Mouse (Mus musculus) myocyte (in vitro differentiated cells): ENCODE measurements around the gene Smim20. TPM values are rescaled to one million over a fixed set of nuclear protein-coding genes. Genes with fewer than 3 reads are reported as not detected.

Experiments used
- H3K27me3 ChIP-seq: one replicate; pipeline ENCODE4 v1.6.1; 2011; ENCODE audit not compliant: control insufficient read depth, insufficient read depth, insufficient read length
- H3K36me3 ChIP-seq: one replicate; pipeline ENCODE4 v1.6.1; 2011; ENCODE audit not compliant: control insufficient read depth, insufficient read depth
- H3K4me2 ChIP-seq: one replicate; pipeline ENCODE4 v1.6.1; 2011; ENCODE audit warnings: low read depth, control low read depth
- H3K4me3 ChIP-seq: one replicate; pipeline ENCODE4 v1.5.1; 2011; ENCODE audit warnings: mild to moderate bottlenecking, control low read depth, moderate library complexity
- H3K79me2 ChIP-seq: one replicate; pipeline ENCODE4 v1.6.1; 2011; ENCODE audit not compliant: control insufficient read depth, insufficient read depth
- H3ac ChIP-seq: one replicate; pipeline ENCODE4 v1.6.1; 2011; ENCODE audit not compliant: control insufficient read depth, insufficient read length
- CEBPB ChIP-seq: IDR thresholded peaks from 2 replicates; pipeline ENCODE4 v1.6.1; 2011; ENCODE audit warnings: mild to moderate bottlenecking, moderate library complexity; ENCODE audit not compliant: poor library complexity, insufficient read depth, severe bottlenecking
- E2F4 ChIP-seq: IDR thresholded peaks from one replicate; pipeline ENCODE4 v1.6.1; 2011; ENCODE audit warnings: mild to moderate bottlenecking, control low read depth, moderate library complexity; ENCODE audit not compliant: insufficient read depth
- MAX ChIP-seq: IDR thresholded peaks from one replicate; pipeline ENCODE4 v1.6.1; 2011; ENCODE audit warnings: low read depth, mild to moderate bottlenecking, control low read depth
- MYOD1 ChIP-seq, 3 experiments: IDR thresholded peaks; one replicate each; pipeline ENCODE4 v1.6.1; 2011; ENCODE audit warnings: control low read depth in 2 of 3, low read depth in 2 of 3, mild to moderate bottlenecking in 2 of 3, moderate library complexity in 1 of 3; ENCODE audit not compliant: insufficient read length in 2 of 3, control insufficient read depth in 1 of 3
- MYOG ChIP-seq, 3 experiments: IDR thresholded peaks; one replicate each; pipeline ENCODE4 v1.6.1; 2011; ENCODE audit warnings: control low read depth in 2 of 3, low read depth in 2 of 3, mild to moderate bottlenecking in 2 of 3; ENCODE audit not compliant: insufficient read length in 2 of 3, control insufficient read depth in 1 of 3, insufficient read depth in 1 of 3
- POLR2A ChIP-seq: IDR thresholded peaks from one replicate; pipeline ENCODE4 v1.6.1; 2011; ENCODE audit warnings: low read depth, mild to moderate bottlenecking, control low read depth, moderate library complexity; ENCODE audit not compliant: insufficient read length
- POLR2AphosphoS2 ChIP-seq: IDR thresholded peaks from one replicate; pipeline ENCODE4 v1.6.1; 2011; ENCODE audit warnings: low read depth, control low read depth; ENCODE audit not compliant: insufficient read length
- REST ChIP-seq: IDR thresholded peaks from one replicate; pipeline ENCODE4 v1.6.1; 2011; ENCODE audit warnings: mild to moderate bottlenecking, control low read depth, moderate library complexity; ENCODE audit not compliant: insufficient read depth, insufficient read length
- SRF ChIP-seq: IDR thresholded peaks from one replicate; pipeline ENCODE4 v1.6.1; 2011; ENCODE audit warnings: low read depth; ENCODE audit not compliant: control insufficient read depth, insufficient read length
- TCF12 ChIP-seq: IDR thresholded peaks from one replicate; pipeline ENCODE4 v1.6.1; 2011; ENCODE audit warnings: mild to moderate bottlenecking, control low read depth; ENCODE audit not compliant: poor library complexity, insufficient read depth, severe bottlenecking
- TCF3 ChIP-seq: IDR thresholded peaks from one replicate; pipeline ENCODE4 v1.6.1; 2011; ENCODE audit warnings: low read depth, control low read depth; ENCODE audit not compliant: insufficient read length
- USF1 ChIP-seq: IDR thresholded peaks from one replicate; pipeline ENCODE4 v1.6.1; 2011; ENCODE audit warnings: low read depth, mild to moderate bottlenecking, control low read depth, moderate library complexity
- polyA plus RNA-seq: library from polyadenylated mRNA; unstranded; fragments of >200 nt; fragmentation: generic; extraction: Trizol; gene quantifications from one replicate; pipeline ENCODE4 v1.2.1, GENCODE M21; 2012; ENCODE audit warnings: missing spikeins

Gene Smim20
- polyA plus RNA-seq, 1 experiment: 78.0 TPM

DNA sequence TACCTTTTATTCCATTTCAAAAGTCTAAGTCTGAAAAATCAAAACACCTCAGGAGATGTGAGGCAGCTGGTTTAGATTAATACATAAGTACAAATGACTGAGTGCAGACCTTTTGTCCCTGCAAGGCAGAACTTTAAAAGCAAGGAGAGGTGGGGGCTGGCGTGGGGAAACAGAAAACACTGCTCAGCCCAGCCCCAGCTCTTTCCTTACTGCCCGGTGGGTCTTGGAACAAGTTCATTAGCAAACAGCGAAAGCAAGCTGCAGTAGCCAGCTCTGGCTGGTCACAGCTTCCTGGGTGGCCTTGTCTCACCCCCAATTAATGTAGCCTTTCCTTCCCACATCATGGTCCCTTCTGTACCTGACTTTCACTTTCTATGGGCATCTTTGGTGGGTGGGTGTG is 53.4 kb downstream of the Smim20 start:
- TF ChIP-seq REST (no peak), TCF3 (no peak), MAX (no peak)
- Histone ChIP-seq H3K27me3 (peaks cover 46% of the 10 kb centered on the region), H3K36me3 (no peaks in the 10 kb centered on the region), H3ac (no peak overlapping the region), H3K79me2 (no peaks in the 10 kb centered on the region), H3K4me3 (no peak overlapping the region), H3K4me2 (no peak overlapping the region)

DNA sequence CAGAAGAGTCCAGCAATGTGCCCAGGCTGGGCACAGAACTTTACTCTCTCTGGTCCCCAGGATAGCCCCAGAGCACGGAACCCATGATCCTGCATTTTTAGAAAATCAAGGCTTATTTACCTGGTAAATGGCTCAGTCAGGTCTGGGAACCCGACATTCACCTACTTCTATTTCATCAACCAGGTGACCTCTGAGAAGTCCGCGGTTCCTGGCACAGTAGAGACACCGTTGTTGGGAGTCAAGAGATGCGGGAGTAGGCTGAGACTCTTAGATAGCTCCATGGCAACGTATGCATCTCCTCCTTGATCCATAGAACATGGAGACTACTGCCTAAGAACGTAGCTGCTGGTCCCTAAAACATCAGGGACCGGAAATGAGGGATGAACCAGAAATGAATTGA is 55.0 kb downstream of the Smim20 start:
- no peaks in the 10 kb centered on the region for H3K36me3 ChIP-seq
- no peak overlapping the region for H3ac ChIP-seq
- peaks cover 46% of the 10 kb centered on the region for H3K27me3 ChIP-seq
- no peak overlapping the region for H3K4me3 ChIP-seq
- H3K4me2 ChIP-seq: no peak overlapping the region
- TF ChIP-seq MYOD1 (IDR thresholded peaks at IDR 0.05; ENCODE audit: control insufficient read depth in 1 of 3, insufficient read length in 2 of 3, low read depth in 2 of 3) (no peak), SRF (no peak), POLR2AphosphoS2 (no peak), TCF3 (no peak), E2F4 (no peak), CEBPB (no peak), REST (no peak), USF1 (no peak), MYOG (IDR thresholded peaks at IDR 0.05; ENCODE audit: control insufficient read depth in 1 of 3, insufficient read depth in 1 of 3, insufficient read length in 2 of 3, low read depth in 2 of 3) (no peak), POLR2A (no peak), TCF12 (no peak), MAX (no peak)
- H3K79me2 ChIP-seq: no peaks in the 10 kb centered on the region

GRCm38 (mm10) chr5:53322471-53322870 is 55.6 kb downstream of the Smim20 start:
- Histone ChIP-seq H3K79me2 (no peaks in the 10 kb centered on the region), H3ac (no peak overlapping the region), H3K27me3 (peaks cover 46% of the 10 kb centered on the region), H3K36me3 (no peaks in the 10 kb centered on the region), H3K4me3 (no peak overlapping the region), H3K4me2 (no peak overlapping the region)
- no peak for TF ChIP-seq E2F4
- no peak for TF ChIP-seq TCF12
- TF ChIP-seq TCF3: no peak
- no peak for TF ChIP-seq POLR2A
- TF ChIP-seq MYOG (IDR thresholded peaks at IDR 0.05; ENCODE audit: control insufficient read depth in 1 of 3, insufficient read depth in 1 of 3, insufficient read length in 2 of 3, low read depth in 2 of 3): no peak

DNA sequence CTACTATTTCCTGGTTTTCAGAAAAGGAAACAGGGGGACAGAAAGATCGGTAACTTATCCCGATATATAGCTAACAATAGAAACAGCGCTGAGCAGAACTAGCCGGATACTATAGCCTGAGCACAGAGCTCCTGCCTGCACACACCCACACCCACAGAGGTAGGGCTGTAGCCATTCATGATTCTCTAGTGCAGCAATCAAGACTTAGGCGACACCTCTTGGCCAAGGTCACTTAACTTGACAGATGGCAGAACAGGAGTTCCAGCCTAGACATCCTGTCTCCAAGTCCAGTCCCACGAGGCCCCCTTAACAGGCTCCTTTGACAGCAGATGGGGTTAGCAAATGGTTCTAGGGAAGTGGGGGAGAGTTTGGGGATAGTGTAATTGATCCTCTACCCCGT is 56.2 kb downstream of the Smim20 start:
- Histone ChIP-seq H3K4me2 (no peak overlapping the region), H3K36me3 (no peaks in the 10 kb centered on the region), H3K4me3 (no peak overlapping the region), H3ac (no peak overlapping the region), H3K27me3 (peaks cover 46% of the 10 kb centered on the region), H3K79me2 (no peaks in the 10 kb centered on the region)
- TF ChIP-seq TCF3: no peak
- TF ChIP-seq USF1: no peak
- no peak for TF ChIP-seq REST
- no peak for TF ChIP-seq MYOD1 (IDR thresholded peaks at IDR 0.05; ENCODE audit: control insufficient read depth in 1 of 3, insufficient read length in 2 of 3, low read depth in 2 of 3)
- TF ChIP-seq TCF12: no peak
- no peak for TF ChIP-seq SRF
- no peak for TF ChIP-seq CEBPB
- no peak for TF ChIP-seq MAX
- no peak for TF ChIP-seq POLR2AphosphoS2
- TF ChIP-seq POLR2A: no peak
- no peak for TF ChIP-seq E2F4
- no peak for TF ChIP-seq MYOG (IDR thresholded peaks at IDR 0.05; ENCODE audit: control insufficient read depth in 1 of 3, insufficient read depth in 1 of 3, insufficient read length in 2 of 3, low read depth in 2 of 3)

DNA sequence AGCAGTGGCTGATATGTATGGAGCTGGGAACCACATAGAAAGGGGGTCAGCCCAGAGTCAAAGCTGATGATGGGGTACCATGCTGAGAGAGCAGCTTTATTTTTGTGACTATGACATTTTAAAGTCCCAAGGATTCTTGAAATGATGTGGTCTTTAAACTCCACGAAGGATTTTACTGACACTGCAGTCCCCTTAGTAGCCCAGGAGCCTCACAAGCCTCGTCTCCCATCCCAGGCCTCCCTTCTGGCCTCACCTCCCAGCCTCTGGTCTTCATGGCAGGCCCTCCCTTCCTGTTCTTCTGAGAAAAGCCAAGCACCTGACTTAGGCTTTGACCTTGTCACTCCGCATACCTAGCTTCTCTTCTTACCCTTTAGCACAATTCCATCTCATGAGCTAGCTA is 57.4 kb downstream of the Smim20 start:
- Histone ChIP-seq H3ac (no peak overlapping the region), H3K27me3 (peaks cover 52% of the 10 kb centered on the region), H3K79me2 (no peaks in the 10 kb centered on the region), H3K36me3 (no peaks in the 10 kb centered on the region), H3K4me3 (no peak overlapping the region), H3K4me2 (no peak overlapping the region)
- no peak for TF ChIP-seq E2F4

DNA sequence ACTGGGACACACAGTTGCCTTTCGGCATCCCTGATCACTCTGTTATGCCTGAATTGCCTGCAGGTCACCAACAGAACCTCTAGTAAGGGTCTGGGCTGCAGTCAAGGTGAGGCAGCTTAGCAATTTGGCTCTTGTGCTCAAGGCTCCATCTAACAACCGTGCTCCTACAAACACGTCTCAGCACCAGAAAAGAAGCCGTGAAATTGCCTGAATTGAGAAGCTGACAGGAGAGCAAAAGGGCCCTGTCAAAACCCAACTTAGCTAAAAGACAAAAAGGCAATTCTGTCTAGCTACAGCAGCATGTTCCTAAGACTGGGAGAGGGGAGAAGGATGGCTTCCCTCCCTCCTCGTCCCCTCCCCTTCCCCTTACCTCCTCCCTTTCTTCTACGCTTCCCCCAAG is 57.9 kb downstream of the Smim20 start:
- peaks cover 57% of the 10 kb centered on the region for H3K27me3 ChIP-seq
- no peak overlapping the region for H3K4me2 ChIP-seq
- no peaks in the 10 kb centered on the region for H3K79me2 ChIP-seq
- H3K36me3 ChIP-seq: no peaks in the 10 kb centered on the region
- H3ac ChIP-seq: no peak overlapping the region
- no peak for TF ChIP-seq SRF
- no peak for TF ChIP-seq POLR2AphosphoS2
- no peak for TF ChIP-seq TCF3
- TF ChIP-seq TCF12: no peak
- TF ChIP-seq MAX: no peak
- TF ChIP-seq CEBPB: no peak
- TF ChIP-seq POLR2A: no peak
- TF ChIP-seq MYOD1 (IDR thresholded peaks at IDR 0.05; ENCODE audit: control insufficient read depth in 1 of 3, insufficient read length in 2 of 3, low read depth in 2 of 3): no peak
- no peak for TF ChIP-seq USF1
- TF ChIP-seq E2F4: no peak
- TF ChIP-seq REST: no peak
- TF ChIP-seq MYOG (IDR thresholded peaks at IDR 0.05; ENCODE audit: control insufficient read depth in 1 of 3, insufficient read depth in 1 of 3, insufficient read length in 2 of 3, low read depth in 2 of 3): no peak
- no peak overlapping the region for H3K4me3 ChIP-seq
